Mouse (Mus musculus) kidney, adult 10 weeks (tissue): ENCODE results near the gene Olfr26. TPM values are rescaled to one million over a fixed set of nuclear protein-coding genes. Genes with fewer than 3 reads are reported as not detected.

Experiments used
- polyA plus RNA-seq: library from polyadenylated mRNA; stranded (reverse); fragments of 350-450 nt; fragmentation: Illumina TruSeq; extraction: RNeasy Lipid Tissue Mini Kit (QIAGEN cat#74804); gene quantifications from one replicate; pipeline ENCODE4 v1.2.3, GENCODE M21; 2014; ENCODE audit warnings: low read depth, low replicate concordance

Gene Olfr26
- polyA plus RNA-seq, result not detected

DNA sequence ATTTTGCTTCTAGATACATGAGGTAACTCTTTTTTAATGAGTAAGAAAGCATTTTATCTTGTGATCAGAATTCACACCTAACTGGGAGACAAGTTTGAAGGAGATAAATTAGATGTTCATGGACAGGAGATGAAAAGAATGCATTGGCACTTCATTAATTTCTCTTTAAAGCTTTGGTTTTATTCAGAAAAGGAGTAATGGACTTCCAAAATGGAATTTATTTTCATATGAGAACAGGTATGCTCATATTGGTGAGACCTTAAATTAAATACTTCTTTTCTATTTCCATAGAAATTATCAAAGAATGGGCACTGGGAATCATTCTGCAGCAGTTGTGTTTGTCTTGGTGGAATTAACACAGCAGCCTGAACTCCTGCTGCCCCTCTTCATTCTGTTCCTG, at the start of gene Olfr26:
TSS of gene Olfr26 (plus strand) at position 301 of the 400 bp plus-strand sequence.

DNA sequence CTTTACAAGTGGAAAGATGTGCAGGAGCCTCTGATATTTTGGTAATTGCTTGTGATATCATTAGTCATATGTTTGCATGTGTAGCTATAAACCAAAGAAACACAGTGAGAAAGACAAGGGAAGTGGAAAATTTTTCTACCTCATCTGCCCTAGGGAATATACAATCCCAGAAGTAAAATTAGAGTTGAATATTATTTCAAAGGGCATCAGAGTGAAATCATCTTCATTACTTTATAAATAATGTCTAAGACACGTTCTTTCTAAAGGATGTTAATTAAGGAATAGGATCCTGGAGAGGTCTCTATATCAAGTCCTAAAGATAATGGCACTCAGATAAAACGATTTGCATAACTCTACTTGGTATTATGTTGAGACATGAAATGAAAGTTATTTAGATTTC, 40.5 kb upstream of the Olfr26 start, which contains the start of gene Olfr922:
TSS of gene Olfr922 (plus strand) at position 301 of the 400 bp plus-strand sequence.

DNA sequence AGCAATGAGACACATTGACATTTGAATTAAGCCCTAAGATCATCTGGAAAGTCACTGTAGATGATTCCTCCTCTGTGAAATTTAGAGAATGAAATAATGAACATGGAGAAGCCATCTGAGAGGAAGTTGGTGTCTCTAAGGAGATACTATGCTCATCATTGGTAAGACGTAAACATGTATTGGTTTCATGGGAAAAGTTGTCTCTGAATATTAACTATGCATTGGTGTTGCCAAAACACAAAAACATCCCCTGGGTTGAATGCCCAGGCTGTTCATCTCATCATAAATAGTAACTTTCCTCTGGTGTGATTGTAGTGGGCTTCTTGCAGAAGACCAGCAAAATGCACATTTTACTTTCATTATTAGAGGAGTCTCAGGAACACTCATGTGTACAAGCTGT, 28.6 kb upstream of the Olfr26 start, which contains the start of gene Olfr923:
TSS of gene Olfr923 (plus strand) at position 301 of the 400 bp plus-strand sequence.

DNA sequence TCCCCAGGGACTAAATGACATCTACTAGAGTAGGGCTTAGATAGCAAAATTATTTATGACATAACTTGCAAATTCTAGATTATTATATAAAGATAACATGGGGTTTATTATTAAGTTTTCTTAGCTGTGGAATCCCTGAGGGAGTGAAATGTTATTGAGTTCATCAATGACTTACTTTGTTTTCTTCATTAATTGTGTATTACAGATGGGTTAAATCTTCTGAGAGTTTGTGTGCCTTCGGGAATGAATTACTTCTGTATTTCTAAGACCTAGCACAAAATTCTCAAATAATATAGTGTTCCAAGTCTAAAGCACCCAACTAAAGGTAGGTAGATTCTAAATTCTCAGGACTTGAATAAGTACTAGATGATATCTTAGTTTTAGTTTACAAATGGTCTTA, 10.7 kb upstream of the Olfr26 start, which contains the start of gene Olfr924:
TSS of gene Olfr924 (plus strand) at position 301 of the 400 bp plus-strand sequence.

DNA sequence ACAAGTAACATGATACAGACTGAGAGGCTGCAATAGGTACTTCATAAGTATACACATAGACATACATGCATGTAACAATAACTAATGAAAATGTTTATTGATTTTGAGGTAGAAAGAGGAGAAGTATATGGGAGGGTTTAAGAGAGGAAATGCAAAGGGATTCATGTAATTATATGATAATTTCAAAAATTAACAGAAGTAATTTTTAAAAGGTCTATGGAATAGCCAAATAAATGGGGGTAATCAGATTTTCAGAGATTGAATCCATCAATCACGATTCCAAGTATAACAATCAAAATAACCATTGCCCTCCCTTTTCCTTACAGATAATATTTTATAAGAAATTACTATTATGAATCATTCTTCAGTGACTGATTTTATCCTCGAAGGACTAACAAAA, 22.0 kb downstream of the Olfr26 start, which contains the start of gene Olfr926:
TSS of gene Olfr926 (plus strand) at position 301 of the 400 bp plus-strand sequence.

Other genes with a start within 250 kb of the Olfr26 start
- gene Olfr914, start 250.0 kb upstream of the Olfr26 start, polyA plus RNA-seq, result not detected
- not detected for gene Olfr916, start 195.2 kb upstream of the Olfr26 start, polyA plus RNA-seq
- gene Olfr917, start 189.2 kb upstream of the Olfr26 start, polyA plus RNA-seq, result not detected
- not detected for gene Olfr918, start 180.5 kb upstream of the Olfr26 start, polyA plus RNA-seq
- gene Olfr919, start 151.4 kb upstream of the Olfr26 start, polyA plus RNA-seq, result not detected
- gene Vwa5a, start 136.8 kb upstream of the Olfr26 start, polyA plus RNA-seq, result 67.2 TPM
- 0.57 TPM for gene Olfr920, start 102.8 kb upstream of the Olfr26 start, polyA plus RNA-seq
- gene Olfr921, start 82.0 kb upstream of the Olfr26 start, polyA plus RNA-seq, result not detected
- not detected for gene Olfr922, start 40.4 kb upstream of the Olfr26 start, polyA plus RNA-seq
- gene Olfr923, start 28.5 kb upstream of the Olfr26 start, polyA plus RNA-seq, result not detected
- gene Olfr924, start 10.6 kb upstream of the Olfr26 start, polyA plus RNA-seq, result not detected
- not detected for gene Olfr926, start 22.1 kb downstream of the Olfr26 start, polyA plus RNA-seq
- gene Olfr930, start 74.7 kb downstream of the Olfr26 start, polyA plus RNA-seq, result not detected
- gene Olfr933, start 117.3 kb downstream of the Olfr26 start, polyA plus RNA-seq, result not detected
- not detected for gene Olfr934, start 133.3 kb downstream of the Olfr26 start, polyA plus RNA-seq
- not detected for gene Olfr935, start 144.6 kb downstream of the Olfr26 start, polyA plus RNA-seq
- not detected for gene Olfr146, start 168.3 kb downstream of the Olfr26 start, polyA plus RNA-seq
- gene Olfr937, start 209.9 kb downstream of the Olfr26 start, polyA plus RNA-seq, result not detected
- not detected for gene Olfr938, start 223.8 kb downstream of the Olfr26 start, polyA plus RNA-seq